Mouse (Mus musculus): ENCODE measurements around the gene 3425401B19Rik. TPM values are rescaled to one million over a fixed set of nuclear protein-coding genes. Genes with fewer than 3 reads are reported as not detected.

3425401B19Rik gene
- total and polyA plus RNA-seq, 2 experiments from 2014 or later = not detected

GRCm38 (mm10) chr14:32709861-32710260, 24.8 kb upstream of the 3425401B19Rik start:
- H3K36me3 ChIP-seq (ENCODE audit: insufficient read depth) = no peaks in the 10 kb centered on the region
- no peak for DNase-seq
- no peak overlapping the region for H3K4me2 ChIP-seq (ENCODE audit: low read depth)
- no peak overlapping the region for H3K27ac ChIP-seq (ENCODE audit: low read depth, low read length)
- no peaks in the 10 kb centered on the region for H3K9me3 ChIP-seq (ENCODE audit: low read length)
- H3K4me1 ChIP-seq (ENCODE audit: insufficient read depth) = no peaks in the 10 kb centered on the region
- no peak for TF ChIP-seq CTCF (IDR thresholded peaks at IDR 0.05; ENCODE audit: low read depth)
- no peak overlapping the region for H3K9ac ChIP-seq
- no peak for ATAC-seq
- H3K4me3 ChIP-seq (ENCODE audit: low read depth, low read length) = no peak overlapping the region
- 98% methylated on average over 6 of the region's 6 CpGs for WGBS
- H3K27me3 ChIP-seq (ENCODE audit: insufficient read depth, low read length) = no peaks in the 10 kb centered on the region

DNA sequence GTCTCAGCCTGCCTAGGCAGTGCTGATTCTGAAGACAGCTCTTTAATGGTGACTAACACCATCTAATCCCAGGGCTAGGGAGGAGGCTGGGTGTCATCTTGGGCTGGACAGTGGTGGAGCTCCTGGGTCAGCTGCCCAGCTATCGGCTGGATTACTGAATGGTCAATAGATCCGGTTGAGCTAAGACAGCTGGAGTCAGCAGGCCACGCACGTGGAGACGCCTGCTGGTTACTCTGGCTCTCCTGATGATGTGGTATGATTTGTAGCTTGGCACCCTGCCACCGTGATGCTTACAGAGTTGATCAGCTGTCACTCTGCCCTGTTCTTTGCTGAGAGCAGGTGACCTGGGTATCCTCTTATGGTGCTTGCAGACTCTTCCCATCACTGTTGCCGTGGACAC, 23.7 kb upstream of the 3425401B19Rik start:
- Histone ChIP-seq H3K9ac (no peak overlapping the region), H3K4me1 (ENCODE audit: insufficient read depth) (no peaks in the 10 kb centered on the region), H3K4me3 (ENCODE audit: low read depth, low read length) (no peak overlapping the region), H3K9me3 (ENCODE audit: low read length) (no peaks in the 10 kb centered on the region), H3K27me3 (ENCODE audit: insufficient read depth, low read length) (no peaks in the 10 kb centered on the region), H3K4me2 (ENCODE audit: low read depth) (no peak overlapping the region), H3K27ac (ENCODE audit: low read depth, low read length) (no peak overlapping the region), H3K36me3 (ENCODE audit: insufficient read depth) (no peaks in the 10 kb centered on the region)
- ATAC-seq (no peak), DNase-seq (no peak)
- no peak for TF ChIP-seq CTCF (IDR thresholded peaks at IDR 0.05; ENCODE audit: low read depth)
- 62% methylated on average over 7 of the region's 7 CpGs for WGBS

GRCm38 (mm10) chr14:32707938-32708337, 22.8 kb upstream of the 3425401B19Rik start:
- TF ChIP-seq CTCF (IDR thresholded peaks at IDR 0.05; ENCODE audit: low read depth) = no peak
- no peak for ATAC-seq
- Histone ChIP-seq H3K27me3 (ENCODE audit: insufficient read depth, low read length) (no peaks in the 10 kb centered on the region), H3K4me2 (ENCODE audit: low read depth) (no peak overlapping the region), H3K4me3 (ENCODE audit: low read depth, low read length) (no peak overlapping the region), H3K36me3 (ENCODE audit: insufficient read depth) (no peaks in the 10 kb centered on the region), H3K4me1 (ENCODE audit: insufficient read depth) (no peaks in the 10 kb centered on the region), H3K9me3 (ENCODE audit: low read length) (no peaks in the 10 kb centered on the region), H3K27ac (ENCODE audit: low read depth, low read length) (no peak overlapping the region), H3K9ac (no peak overlapping the region)
- 84% methylated on average over 8 of the region's 8 CpGs for WGBS
- no peak for DNase-seq

- H3K36me3 ChIP-seq (ENCODE audit: insufficient read depth) = no peaks in the 10 kb centered on the region
- H3K27ac ChIP-seq (ENCODE audit: low read depth, low read length) = no peak overlapping the region
- no peaks in the 10 kb centered on the region for H3K4me1 ChIP-seq (ENCODE audit: insufficient read depth)
- no peaks in the 10 kb centered on the region for H3K27me3 ChIP-seq (ENCODE audit: insufficient read depth, low read length)
- no peak overlapping the region for H3K4me2 ChIP-seq (ENCODE audit: low read depth)
- no peak overlapping the region for H3K4me3 ChIP-seq (ENCODE audit: low read depth, low read length)
- ATAC-seq = no peak
- H3K9ac ChIP-seq = no peak overlapping the region
- H3K9me3 ChIP-seq (ENCODE audit: low read length) = no peaks in the 10 kb centered on the region
- TF ChIP-seq CTCF (IDR thresholded peaks at IDR 0.05; ENCODE audit: low read depth) = no peak
- WGBS = 69% methylated on average over 8 of the region's 8 CpGs
- DNase-seq = no peak
Measured at GRCm38 (mm10) chr14:32700972-32701371, 15.9 kb upstream of the 3425401B19Rik start.

- ATAC-seq = no peak
- Histone ChIP-seq H3K4me2 (ENCODE audit: low read depth) (no peak overlapping the region), H3K36me3 (ENCODE audit: insufficient read depth) (no peaks in the 10 kb centered on the region), H3K27ac (ENCODE audit: low read depth, low read length) (no peak overlapping the region), H3K4me3 (ENCODE audit: low read depth, low read length) (no peak overlapping the region), H3K27me3 (ENCODE audit: insufficient read depth, low read length) (no peaks in the 10 kb centered on the region), H3K4me1 (ENCODE audit: insufficient read depth) (no peaks in the 10 kb centered on the region), H3K9me3 (ENCODE audit: low read length) (no peaks in the 10 kb centered on the region), H3K9ac (no peak overlapping the region)
- WGBS = 91% methylated on average over 3 of the region's 3 CpGs
- no peak for TF ChIP-seq CTCF (IDR thresholded peaks at IDR 0.05; ENCODE audit: low read depth)
- no peak for DNase-seq
Measured at GRCm38 (mm10) chr14:32698556-32698955, 13.5 kb upstream of the 3425401B19Rik start.

GRCm38 (mm10) chr14:32697774-32698173, 12.7 kb upstream of the 3425401B19Rik start:
- H3K9me3 ChIP-seq (ENCODE audit: low read length) = no peaks in the 10 kb centered on the region
- no peaks in the 10 kb centered on the region for H3K4me1 ChIP-seq (ENCODE audit: insufficient read depth)
- no peak overlapping the region for H3K27ac ChIP-seq (ENCODE audit: low read depth, low read length)
- H3K27me3 ChIP-seq (ENCODE audit: insufficient read depth, low read length) = no peaks in the 10 kb centered on the region
- no peak for ATAC-seq
- no peak overlapping the region for H3K9ac ChIP-seq
- DNase-seq = no peak
- H3K4me2 ChIP-seq (ENCODE audit: low read depth) = no peak overlapping the region
- TF ChIP-seq CTCF (IDR thresholded peaks at IDR 0.05; ENCODE audit: low read depth) = no peak
- H3K4me3 ChIP-seq (ENCODE audit: low read depth, low read length) = no peak overlapping the region
- WGBS = 87% methylated on average over 8 of the region's 8 CpGs
- no peaks in the 10 kb centered on the region for H3K36me3 ChIP-seq (ENCODE audit: insufficient read depth)

DNA sequence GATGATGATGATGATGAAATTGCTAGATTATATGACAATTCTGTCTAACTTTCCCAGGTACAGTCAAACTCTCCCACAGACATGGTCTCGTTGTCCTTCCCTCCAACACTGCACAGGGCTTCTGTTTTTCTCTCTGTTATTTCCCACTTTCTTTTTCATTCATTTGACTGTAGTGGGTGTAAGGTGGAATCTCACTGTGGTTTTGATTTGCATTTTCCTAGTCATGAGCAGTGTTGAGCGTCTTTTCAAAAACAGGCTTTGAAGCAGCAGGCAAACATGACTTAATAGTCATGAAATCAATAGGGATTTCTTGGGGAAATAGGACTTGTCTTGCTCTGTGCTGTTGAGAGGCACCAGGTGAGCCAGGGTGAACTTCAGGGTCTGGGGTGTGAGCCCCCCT, 11.3 kb upstream of the 3425401B19Rik start:
- no peak overlapping the region for H3K27ac ChIP-seq (ENCODE audit: low read depth, low read length)
- no peak overlapping the region for H3K4me3 ChIP-seq (ENCODE audit: low read depth, low read length)
- no peak for TF ChIP-seq CTCF (IDR thresholded peaks at IDR 0.05; ENCODE audit: low read depth)
- no peak overlapping the region for H3K9ac ChIP-seq
- DNase-seq (no peak), ATAC-seq (no peak)
- H3K4me2 ChIP-seq (ENCODE audit: low read depth) = no peak overlapping the region
- H3K9me3 ChIP-seq (ENCODE audit: low read length) = no peaks in the 10 kb centered on the region
- H3K36me3 ChIP-seq (ENCODE audit: insufficient read depth) = no peaks in the 10 kb centered on the region
- H3K4me1 ChIP-seq (ENCODE audit: insufficient read depth) = no peaks in the 10 kb centered on the region
- H3K27me3 ChIP-seq (ENCODE audit: insufficient read depth, low read length) = no peaks in the 10 kb centered on the region
- WGBS = 74% methylated on average over 2 of the region's 2 CpGs

GRCm38 (mm10) chr14:32695906-32696305, 10.8 kb upstream of the 3425401B19Rik start:
- Histone ChIP-seq H3K36me3 (ENCODE audit: insufficient read depth) (no peaks in the 10 kb centered on the region), H3K27me3 (ENCODE audit: insufficient read depth, low read length) (no peaks in the 10 kb centered on the region), H3K9me3 (ENCODE audit: low read length) (no peaks in the 10 kb centered on the region), H3K4me1 (ENCODE audit: insufficient read depth) (no peaks in the 10 kb centered on the region), H3K9ac (no peak overlapping the region), H3K27ac (ENCODE audit: low read depth, low read length) (no peak overlapping the region), H3K4me3 (ENCODE audit: low read depth, low read length) (no peak overlapping the region), H3K4me2 (ENCODE audit: low read depth) (no peak overlapping the region)
- no peak for TF ChIP-seq CTCF (IDR thresholded peaks at IDR 0.05; ENCODE audit: low read depth)
- WGBS = 83% methylated on average over 2 of the region's 2 CpGs
- ATAC-seq (no peak), DNase-seq (no peak)

All from forebrain, postnatal 0 days (tissue).